Mouse (Mus musculus): Measurements from ENCODE around the gene Zc3h7b.

- TF ChIP-seq CTCF (IDR thresholded peaks at IDR 0.05; ENCODE audit: borderline replicate concordance, insufficient read depth, low read length) (no peak), POLR2A (IDR thresholded peaks at IDR 0.05; ENCODE audit: low read depth, low read length) (no peak)
Observed at GRCm38 (mm10) chr15:81761959-81762358, 17.1 kb downstream of the Zc3h7b start.

Data from embryonic fibroblast, embryonic 13.5 days (primary cell).